Mouse (Mus musculus): ENCODE results near the gene Fam13c. TPM values are rescaled to one million over a fixed set of nuclear protein-coding genes. Genes with fewer than 3 reads are reported as not detected.

Fam13c gene
- polyA plus RNA-seq, 1 experiment from 2014 or later, result 12.7 TPM

- no peak overlapping the region for H3K4me2 ChIP-seq (ENCODE audit: low read length)
- no peak for ATAC-seq (ENCODE audit: insufficient number of reproducible peaks, insufficient read depth, low FRiP score, low read depth)
- no peaks in the 10 kb centered on the region for H3K9me3 ChIP-seq (ENCODE audit: control insufficient read depth, low read length)
- H3K4me3 ChIP-seq (ENCODE audit: control insufficient read depth in 1 of 2, insufficient read depth in 1 of 2, low read depth in 1 of 2, low read length in 2 of 2), result no peak overlapping the region
- no peaks in the 10 kb centered on the region for H3K27me3 ChIP-seq (ENCODE audit: control insufficient read depth, insufficient read depth, low read length)
- 0 out of 2 replicates have a peak, but pooled peaks cover 7% of the 10 kb centered on the region for H3K36me3 ChIP-seq (ENCODE audit: control insufficient read depth, insufficient read depth, low read length)
- no peak overlapping the region for H3K27ac ChIP-seq (replicated peaks in 1 of 2; ENCODE audit: control insufficient read depth in 1 of 2, insufficient read depth in 1 of 2, low read depth in 2 of 2, low read length in 2 of 2)
- 87% methylated on average over 7 of the region's 7 CpGs for WGBS
- no peak overlapping the region for H3K9ac ChIP-seq (ENCODE audit: low read length)
- no peaks in the 10 kb centered on the region for H3K4me1 ChIP-seq (ENCODE audit: control insufficient read depth in 2 of 2, insufficient read depth in 2 of 2, low read length in 2 of 2)
Measured at GRCm38 (mm10) chr10:70465638-70466037, 25.4 kb downstream of the Fam13c start.

GRCm38 (mm10) chr10:70470836-70471235 lies 30.6 kb downstream of the Fam13c start:
- no peak overlapping the region for H3K9ac ChIP-seq (ENCODE audit: low read length)
- H3K9me3 ChIP-seq (ENCODE audit: control insufficient read depth, low read length), result 0 out of 2 replicates have a peak, but pooled peaks cover 3% of the 10 kb centered on the region
- H3K27me3 ChIP-seq (ENCODE audit: control insufficient read depth, insufficient read depth, low read length), result no peaks in the 10 kb centered on the region
- peaks cover 14% of the 10 kb centered on the region for H3K36me3 ChIP-seq (ENCODE audit: control insufficient read depth, insufficient read depth, low read length)
- H3K4me2 ChIP-seq (ENCODE audit: low read length), result no peak overlapping the region
- WGBS, result 69% methylated on average over 1 of the region's 1 CpGs
- peak overlapping the region in 1 of 2 experiments; percentile 47 for H3K27ac ChIP-seq (replicated peaks in 1 of 2; ENCODE audit: control insufficient read depth in 1 of 2, insufficient read depth in 1 of 2, low read depth in 2 of 2, low read length in 2 of 2)
- H3K4me3 ChIP-seq (ENCODE audit: control insufficient read depth in 1 of 2, insufficient read depth in 1 of 2, low read depth in 1 of 2, low read length in 2 of 2), result no peak overlapping the region
- no peak for ATAC-seq (ENCODE audit: insufficient number of reproducible peaks, insufficient read depth, low FRiP score, low read depth)
- H3K4me1 ChIP-seq (ENCODE audit: control insufficient read depth in 2 of 2, insufficient read depth in 2 of 2, low read length in 2 of 2), result no peaks in the 10 kb centered on the region

GRCm38 (mm10) chr10:70477741-70478145 lies 37.5 kb downstream of the Fam13c start:
- Histone ChIP-seq H3K36me3 (ENCODE audit: control insufficient read depth, insufficient read depth, low read length) (peaks cover 29% of the 10 kb centered on the region), H3K9me3 (ENCODE audit: control insufficient read depth, low read length) (0 out of 2 replicates have a peak, but pooled peaks cover 3% of the 10 kb centered on the region), H3K4me1 (ENCODE audit: control insufficient read depth in 2 of 2, insufficient read depth in 2 of 2, low read length in 2 of 2) (no peaks in the 10 kb centered on the region), H3K27ac (replicated peaks in 1 of 2; ENCODE audit: control insufficient read depth in 1 of 2, insufficient read depth in 1 of 2, low read depth in 2 of 2, low read length in 2 of 2) (no peak overlapping the region), H3K9ac (ENCODE audit: low read length) (no peak overlapping the region), H3K4me2 (ENCODE audit: low read length) (no peak overlapping the region), H3K27me3 (ENCODE audit: control insufficient read depth, insufficient read depth, low read length) (no peaks in the 10 kb centered on the region), H3K4me3 (ENCODE audit: control insufficient read depth in 1 of 2, insufficient read depth in 1 of 2, low read depth in 1 of 2, low read length in 2 of 2) (no peak overlapping the region)
- ATAC-seq (ENCODE audit: insufficient number of reproducible peaks, insufficient read depth, low FRiP score, low read depth), result no peak
- WGBS, result 90% methylated on average over 10 of the region's 10 CpGs

GRCm38 (mm10) chr10:70483736-70484135 lies 43.5 kb downstream of the Fam13c start:
- H3K27me3 ChIP-seq (ENCODE audit: control insufficient read depth, insufficient read depth, low read length), result no peaks in the 10 kb centered on the region
- no peak overlapping the region for H3K9ac ChIP-seq (ENCODE audit: low read length)
- ATAC-seq (ENCODE audit: insufficient number of reproducible peaks, insufficient read depth, low FRiP score, low read depth), result no peak

GRCm38 (mm10) chr10:70484568-70485286 lies 44.4 kb downstream of the Fam13c start:
- Histone ChIP-seq H3K27ac (replicated peaks in 1 of 2; ENCODE audit: control insufficient read depth in 1 of 2, insufficient read depth in 1 of 2, low read depth in 2 of 2, low read length in 2 of 2) (no peak overlapping the region), H3K27me3 (ENCODE audit: control insufficient read depth, insufficient read depth, low read length) (no peaks in the 10 kb centered on the region), H3K4me2 (ENCODE audit: low read length) (no peak overlapping the region), H3K4me1 (ENCODE audit: control insufficient read depth in 2 of 2, insufficient read depth in 2 of 2, low read length in 2 of 2) (peaks cover 4 to 6% of the 10 kb centered on the region in 2 experiments; a peak in 3 of 4 replicates), H3K9me3 (ENCODE audit: control insufficient read depth, low read length) (no peaks in the 10 kb centered on the region), H3K4me3 (ENCODE audit: control insufficient read depth in 1 of 2, insufficient read depth in 1 of 2, low read depth in 1 of 2, low read length in 2 of 2) (no peak overlapping the region), H3K9ac (ENCODE audit: low read length) (no peak overlapping the region), H3K36me3 (ENCODE audit: control insufficient read depth, insufficient read depth, low read length) (no peaks in the 10 kb centered on the region)
- WGBS, result 51% methylated on average over 7 of the region's 7 CpGs
- ATAC-seq (ENCODE audit: insufficient number of reproducible peaks, insufficient read depth, low FRiP score, low read depth), result no peak

More at GRCm38 (mm10) chr10:70483736-70484135, 43.5 kb downstream of the Fam13c start:
- H3K27ac ChIP-seq (replicated peaks in 1 of 2; ENCODE audit: control insufficient read depth in 1 of 2, insufficient read depth in 1 of 2, low read depth in 2 of 2, low read length in 2 of 2), result no peak overlapping the region
- no peak overlapping the region for H3K4me2 ChIP-seq (ENCODE audit: low read length)
- peaks cover 4 to 6% of the 10 kb centered on the region in 2 experiments; a peak in 3 of 4 replicates for H3K4me1 ChIP-seq (ENCODE audit: control insufficient read depth in 2 of 2, insufficient read depth in 2 of 2, low read length in 2 of 2)
- no peaks in the 10 kb centered on the region for H3K36me3 ChIP-seq (ENCODE audit: control insufficient read depth, insufficient read depth, low read length)
- 48% methylated on average over 6 of the region's 6 CpGs for WGBS
- no peaks in the 10 kb centered on the region for H3K9me3 ChIP-seq (ENCODE audit: control insufficient read depth, low read length)
- no peak overlapping the region for H3K4me3 ChIP-seq (ENCODE audit: control insufficient read depth in 1 of 2, insufficient read depth in 1 of 2, low read depth in 1 of 2, low read length in 2 of 2)

- Histone ChIP-seq H3K27ac (replicated peaks in 1 of 2; ENCODE audit: control insufficient read depth in 1 of 2, insufficient read depth in 1 of 2, low read depth in 2 of 2, low read length in 2 of 2) (no peak overlapping the region; a peak in 1 of 4 replicates), H3K4me3 (ENCODE audit: control insufficient read depth in 1 of 2, insufficient read depth in 1 of 2, low read depth in 1 of 2, low read length in 2 of 2) (no peak overlapping the region), H3K4me1 (ENCODE audit: control insufficient read depth in 2 of 2, insufficient read depth in 2 of 2, low read length in 2 of 2) (peaks cover 4 to 6% of the 10 kb centered on the region in 2 experiments; a peak in 3 of 4 replicates), H3K9me3 (ENCODE audit: control insufficient read depth, low read length) (no peaks in the 10 kb centered on the region), H3K4me2 (ENCODE audit: low read length) (no peak overlapping the region), H3K27me3 (ENCODE audit: control insufficient read depth, insufficient read depth, low read length) (no peaks in the 10 kb centered on the region), H3K36me3 (ENCODE audit: control insufficient read depth, insufficient read depth, low read length) (no peaks in the 10 kb centered on the region), H3K9ac (ENCODE audit: low read length) (no peak overlapping the region)
- no peak for ATAC-seq (ENCODE audit: insufficient number of reproducible peaks, insufficient read depth, low FRiP score, low read depth)
- WGBS, result 64% methylated on average over 7 of the region's 7 CpGs
Measured at GRCm38 (mm10) chr10:70485287-70485612, 45.0 kb downstream of the Fam13c start.

GRCm38 (mm10) chr10:70486651-70487050 lies 46.4 kb downstream of the Fam13c start:
- no peak for ATAC-seq (ENCODE audit: insufficient number of reproducible peaks, insufficient read depth, low FRiP score, low read depth)
- H3K4me1 ChIP-seq (ENCODE audit: control insufficient read depth in 2 of 2, insufficient read depth in 2 of 2, low read length in 2 of 2), result peaks cover 4 to 6% of the 10 kb centered on the region in 2 experiments; a peak in 3 of 4 replicates
- H3K36me3 ChIP-seq (ENCODE audit: control insufficient read depth, insufficient read depth, low read length), result no peaks in the 10 kb centered on the region
- no peak overlapping the region for H3K4me3 ChIP-seq (ENCODE audit: control insufficient read depth in 1 of 2, insufficient read depth in 1 of 2, low read depth in 1 of 2, low read length in 2 of 2)
- no peak overlapping the region for H3K27ac ChIP-seq (replicated peaks in 1 of 2; ENCODE audit: control insufficient read depth in 1 of 2, insufficient read depth in 1 of 2, low read depth in 2 of 2, low read length in 2 of 2)
- no peak overlapping the region for H3K9ac ChIP-seq (ENCODE audit: low read length)
- no peak overlapping the region for H3K4me2 ChIP-seq (ENCODE audit: low read length)
- 83% methylated on average over 6 of the region's 6 CpGs for WGBS
- H3K27me3 ChIP-seq (ENCODE audit: control insufficient read depth, insufficient read depth, low read length), result no peaks in the 10 kb centered on the region
- no peaks in the 10 kb centered on the region for H3K9me3 ChIP-seq (ENCODE audit: control insufficient read depth, low read length)
